Mouse (Mus musculus) CH12F3 (cell line): Measurements from ENCODE around the gene Pcyt2.

Source experiments
- in situ Hi-C: fragments of 300-500 bp; cut with MboI; formaldehyde crosslinking; loops from 2 replicates; pipeline ENCODE4 v1.14.3; 2020; ENCODE audit warnings: low sequenced_read_pairs

Gene Pcyt2

GRCm38 (mm10) chr11:120618619-120619535, 1.1 kb upstream of the Pcyt2 start:
- in situ Hi-C loops, result no loop called here

- in situ Hi-C loops, result no loop called here
Measured at GRCm38 (mm10) chr11:120616617-120617294, 980 bp downstream of the Pcyt2 start.

- in situ Hi-C loops, result no loop called here
Measured at GRCm38 (mm10) chr11:120615606-120616203, 2.0 kb downstream of the Pcyt2 start.

- in situ Hi-C loops, result no loop called here
Measured at GRCm38 (mm10) chr11:120615167-120615566, 2.6 kb downstream of the Pcyt2 start.

- in situ Hi-C loops, result no loop called here
Measured at GRCm38 (mm10) chr11:120613976-120614375, 3.8 kb downstream of the Pcyt2 start.

GRCm38 (mm10) chr11:120613481-120613972, 4.2 kb downstream of the Pcyt2 start:
- in situ Hi-C loops, result no loop called here

- in situ Hi-C loops, result no loop called here
Measured at GRCm38 (mm10) chr11:120612763-120613162, 5.0 kb downstream of the Pcyt2 start.

GRCm38 (mm10) chr11:120610477-120611046, 7.2 kb downstream of the Pcyt2 start:
- in situ Hi-C loops, result no loop called here

GRCm38 (mm10) chr11:120609250-120609649, 8.5 kb downstream of the Pcyt2 start:
- in situ Hi-C loops, result no loop called here

GRCm38 (mm10) chr11:120608241-120609034, 9.3 kb downstream of the Pcyt2 start, which contains the start of gene Npb:
TSS of gene Npb (plus strand) at chr11:120608477.
- in situ Hi-C loops, result no loop called here

GRCm38 (mm10) chr11:120606764-120607163, 11.0 kb downstream of the Pcyt2 start:
- in situ Hi-C loops, result no loop called here

GRCm38 (mm10) chr11:120605667-120606066, 12.1 kb downstream of the Pcyt2 start:
- in situ Hi-C loops, result no loop called here

GRCm38 (mm10) chr11:120603545-120603944, 14.2 kb downstream of the Pcyt2 start:
- in situ Hi-C loops, result no loop called here

GRCm38 (mm10) chr11:120600716-120601115, 17.0 kb downstream of the Pcyt2 start:
- in situ Hi-C loops, result no loop called here

GRCm38 (mm10) chr11:120598990-120599549, 18.7 kb downstream of the Pcyt2 start:
- in situ Hi-C loops, result no loop called here

GRCm38 (mm10) chr11:120598283-120598989, 19.3 kb downstream of the Pcyt2 start, which contains the start of the genes Alyref and Anapc11:
TSS of gene Alyref (minus strand) at chr11:120598365.
TSS of gene Anapc11 (plus strand) at chr11:120598421.
- in situ Hi-C loops, result no loop called here

GRCm38 (mm10) chr11:120597240-120598235, 20.2 kb downstream of the Pcyt2 start:
- in situ Hi-C loops, result no loop called here

- in situ Hi-C loops, result no loop called here
Measured at GRCm38 (mm10) chr11:120588531-120588930, 29.2 kb downstream of the Pcyt2 start.
